Mouse (Mus musculus) forebrain, embryonic 10.5 days (tissue): ENCODE data around the gene Sec31a. TPM values are rescaled to one million over a fixed set of nuclear protein-coding genes. Genes with fewer than 3 reads are reported as not detected.

Source experiments
- DNase-seq: peaks from one replicate; pipeline ENCODE4 v3.0.0-alpha.2; 2017; ENCODE audit warnings: low spot score; ENCODE audit errors: extremely low spot score
- H3K27ac ChIP-seq: fragments of 300-500 bp; sonication (generic); 2 replicates; pipeline ENCODE4 v1.5.1; 2016; ENCODE audit warnings: mild to moderate bottlenecking
- H3K27me3 ChIP-seq: fragments of 300-500 bp; sonication (generic); 2 replicates; pipeline ENCODE4 v1.6.1; 2016; ENCODE audit warnings: mild to moderate bottlenecking; ENCODE audit not compliant: poor library complexity, severe bottlenecking
- H3K36me3 ChIP-seq: fragments of 300-500 bp; sonication (generic); replicated peaks from 2 replicates; pipeline ENCODE4 v1.6.1; 2016; ENCODE audit warnings: mild to moderate bottlenecking, moderate library complexity
- H3K4me1 ChIP-seq: fragments of 300-500 bp; sonication (generic); 2 replicates; pipeline ENCODE4 v1.6.1; 2016
- H3K4me3 ChIP-seq: fragments of 300-500 bp; sonication (generic); 2 replicates; pipeline ENCODE4 v1.5.1; 2016; ENCODE audit warnings: mild to moderate bottlenecking, moderate library complexity
- H3K9me3 ChIP-seq: fragments of 300-500 bp; sonication (generic); 2 replicates; pipeline ENCODE4 v1.6.1; 2016; ENCODE audit warnings: mild to moderate bottlenecking, moderate library complexity
- WGBS: fragments of 180-500 bp; shearing (Covaris S2); methylation state at CpG from one replicate; pipeline ENCODE4 v1.1.7; 2016; 5-methylcytosine and 5-hydroxymethylcytosine counted together
- polyA plus RNA-seq: library from polyadenylated mRNA; unstranded; fragments of >200 nt; fragmentation: Nextera tagmentation; extraction: Ambion mirVana; gene quantifications from 2 replicates; pipeline ENCODE4 v1.2.1, GENCODE M21; 2016

The Sec31a gene
- polyA plus RNA-seq: 95.0 and 104 TPM in 2 replicates

GRCm38 (mm10) chr5:100415761-100416590, at the start of gene Sec31a:
TSS of gene Sec31a (minus strand) at chr5:100416234.
- Histone ChIP-seq H3K36me3 (peaks cover 37% of the 10 kb centered on the region), H3K4me1 (peaks cover 18% of the 10 kb centered on the region), H3K27me3 (no peaks in the 10 kb centered on the region), H3K4me3 (peak within 1 kb of the TSS; percentile 87), H3K27ac (peak within 1 kb of the TSS; percentile 91), H3K9me3 (no peaks in the 10 kb centered on the region)
- DNase-seq: peak; percentile 96
- whole genome bisulfite sequencing: under 1% methylated on average over 81 of the region's 82 CpGs

- H3K27ac ChIP-seq: no peak overlapping the region
- no peaks in the 10 kb centered on the region for H3K4me1 ChIP-seq
- H3K9me3 ChIP-seq: no peaks in the 10 kb centered on the region
- DNase-seq: no peak
- no peaks in the 10 kb centered on the region for H3K27me3 ChIP-seq
- H3K36me3 ChIP-seq: peaks cover 82% of the 10 kb centered on the region
- H3K4me3 ChIP-seq: no peak overlapping the region
- WGBS: 96% methylated on average over 2 of the region's 2 CpGs
Measured at GRCm38 (mm10) chr5:100462374-100462773, 46.3 kb upstream of the Sec31a start.

- peaks cover 82% of the 10 kb centered on the region for H3K36me3 ChIP-seq
- no peak overlapping the region for H3K4me3 ChIP-seq
- 92% methylated on average over 9 of the region's 9 CpGs for WGBS
- H3K4me1 ChIP-seq: no peaks in the 10 kb centered on the region
- no peak overlapping the region for H3K27ac ChIP-seq
- no peaks in the 10 kb centered on the region for H3K27me3 ChIP-seq
- H3K9me3 ChIP-seq: no peaks in the 10 kb centered on the region
- no peak for DNase-seq
Measured at GRCm38 (mm10) chr5:100461526-100461925, 45.5 kb upstream of the Sec31a start.

GRCm38 (mm10) chr5:100459468-100459867, 43.4 kb upstream of the Sec31a start:
- 92% methylated on average over 5 of the region's 5 CpGs for WGBS
- no peak overlapping the region for H3K27ac ChIP-seq
- H3K9me3 ChIP-seq: no peaks in the 10 kb centered on the region
- no peaks in the 10 kb centered on the region for H3K27me3 ChIP-seq
- DNase-seq: no peak
- peaks cover 82% of the 10 kb centered on the region for H3K36me3 ChIP-seq
- H3K4me1 ChIP-seq: no peaks in the 10 kb centered on the region
- no peak overlapping the region for H3K4me3 ChIP-seq

- Histone ChIP-seq H3K9me3 (no peaks in the 10 kb centered on the region), H3K27ac (no peak overlapping the region), H3K36me3 (peaks cover 97% of the 10 kb centered on the region), H3K4me3 (no peak overlapping the region), H3K4me1 (no peaks in the 10 kb centered on the region), H3K27me3 (no peaks in the 10 kb centered on the region)
- 91% methylated on average over 2 of the region's 2 CpGs for WGBS
- DNase-seq: no peak
Measured at GRCm38 (mm10) chr5:100451871-100452270, 35.8 kb upstream of the Sec31a start.

- Histone ChIP-seq H3K36me3 (peaks cover 45% of the 10 kb centered on the region), H3K9me3 (0 out of 2 replicates have a peak, but pooled peaks cover 5% of the 10 kb centered on the region), H3K4me3 (no peak overlapping the region), H3K27ac (no peak overlapping the region), H3K4me1 (no peaks in the 10 kb centered on the region), H3K27me3 (no peaks in the 10 kb centered on the region)
- 97% methylated on average over 14 of the region's 14 CpGs for WGBS
- DNase-seq: no peak
Measured at GRCm38 (mm10) chr5:100438796-100439195, 22.8 kb upstream of the Sec31a start.

- H3K27me3 ChIP-seq: no peaks in the 10 kb centered on the region
- no peak overlapping the region for H3K4me3 ChIP-seq
- H3K9me3 ChIP-seq: 0 out of 2 replicates have a peak, but pooled peaks cover 5% of the 10 kb centered on the region
- H3K36me3 ChIP-seq: peaks cover 38% of the 10 kb centered on the region
- no peak for DNase-seq
- no peaks in the 10 kb centered on the region for H3K4me1 ChIP-seq
- WGBS: 94% methylated on average over 5 of the region's 5 CpGs
- no peak overlapping the region for H3K27ac ChIP-seq
Measured at GRCm38 (mm10) chr5:100437917-100438316, 21.9 kb upstream of the Sec31a start.

- H3K27me3 ChIP-seq: no peaks in the 10 kb centered on the region
- DNase-seq: no peak
- H3K36me3 ChIP-seq: peaks cover 38% of the 10 kb centered on the region
- H3K4me1 ChIP-seq: no peaks in the 10 kb centered on the region
- 96% methylated on average over 4 of the region's 4 CpGs for WGBS
- no peak overlapping the region for H3K27ac ChIP-seq
- H3K4me3 ChIP-seq: no peak overlapping the region
- 0 out of 2 replicates have a peak, but pooled peaks cover 5% of the 10 kb centered on the region for H3K9me3 ChIP-seq
Measured at GRCm38 (mm10) chr5:100437086-100437485, 21.1 kb upstream of the Sec31a start.

GRCm38 (mm10) chr5:100430966-100431365, 14.9 kb upstream of the Sec31a start:
- Histone ChIP-seq H3K36me3 (peaks cover 27% of the 10 kb centered on the region), H3K27ac (no peak overlapping the region), H3K27me3 (no peaks in the 10 kb centered on the region), H3K9me3 (no peaks in the 10 kb centered on the region), H3K4me1 (peaks cover 37% of the 10 kb centered on the region), H3K4me3 (peak overlapping the region; percentile 67; the same call in 1 of the 2 replicates)
- 61% methylated on average over 2 of the region's 2 CpGs for WGBS
- DNase-seq: no peak

- DNase-seq: no peak
- 6% methylated on average over 11 of the region's 11 CpGs for WGBS
- H3K27ac ChIP-seq: peak overlapping the region; percentile 95
Measured at GRCm38 (mm10) chr5:100430076-100430390, 14.0 kb upstream of the Sec31a start.

GRCm38 (mm10) chr5:100429344-100430075, 13.5 kb upstream of the Sec31a start:
- DNase-seq: peak; percentile 98
- Histone ChIP-seq H3K27ac (peak overlapping the region; percentile 95), H3K9me3 (no peaks in the 10 kb centered on the region), H3K27me3 (no peaks in the 10 kb centered on the region), H3K4me3 (peak overlapping the region; percentile 67), H3K4me1 (peaks cover 52% of the 10 kb centered on the region), H3K36me3 (peaks cover 41% of the 10 kb centered on the region)
- under 1% methylated on average over 53 of the region's 53 CpGs for WGBS

More at GRCm38 (mm10) chr5:100430076-100430390, 14.0 kb upstream of the Sec31a start:
- Histone ChIP-seq H3K27me3 (no peaks in the 10 kb centered on the region), H3K9me3 (no peaks in the 10 kb centered on the region), H3K4me1 (peaks cover 46% of the 10 kb centered on the region), H3K36me3 (peaks cover 36% of the 10 kb centered on the region), H3K4me3 (peak overlapping the region; percentile 67)

GRCm38 (mm10) chr5:100428734-100429343, 12.8 kb upstream of the Sec31a start:
- peaks cover 48% of the 10 kb centered on the region for H3K36me3 ChIP-seq
- peaks cover 58% of the 10 kb centered on the region for H3K4me1 ChIP-seq
- peak overlapping the region; percentile 95 for H3K27ac ChIP-seq
- no peaks in the 10 kb centered on the region for H3K9me3 ChIP-seq
- no peaks in the 10 kb centered on the region for H3K27me3 ChIP-seq
- no peak for DNase-seq
- H3K4me3 ChIP-seq: peak overlapping the region; percentile 67
- under 1% methylated on average over 20 of the region's 20 CpGs for WGBS
